Comparison of ENCODE assay signal across 8 mouse cellular contexts in genomic region chr9:124441681-124442532, GRCm38 (mm10). TPM values are rescaled to one million over a fixed set of nuclear protein-coding genes. Genes with fewer than 3 reads are reported as not detected.
DNase-seq lines count a peak whose midpoint lies in the region; ATAC-seq lines count a peak whose summit lies in the region.
"Had no signal": no experiment of that assay in that cellular context is flagged by ENCODE, and none has a peak within 500 bp of the region (broad histone marks: within the 10 kb centered on the region; RNA-seq: fewer than 3 reads in every experiment).

No protein-coding gene starts in this region.

- no peak overlapping the region for H3K9ac ChIP-seq in embryonic facial prominence, embryonic 11.5 days (replicated peaks; ENCODE audit: low read length)
- H3K9ac ChIP-seq in hindbrain, embryonic 14.5 days: no peak overlapping the region

- peaks cover 4% of the 10 kb centered on the region; the same call in 1 of the 2 replicates for H3K9me3 ChIP-seq in embryonic facial prominence, embryonic 11.5 days (replicated peaks; ENCODE audit: control insufficient read depth, low read length)
- peaks cover 31% of the 10 kb centered on the region for H3K9me3 ChIP-seq in hindbrain, embryonic 14.5 days (ENCODE audit: control insufficient read depth, low read length)

- no peak overlapping the region for H3K4me3 ChIP-seq in embryonic facial prominence, embryonic 11.5 days (ENCODE audit: low read depth, low read length)
- H3K4me3 ChIP-seq in hindbrain, embryonic 14.5 days (replicated peaks; ENCODE audit: low read length): no peak overlapping the region
- H3K4me3 ChIP-seq: erythroblast, embryonic 14.5 days had no signal

- peaks cover 17% of the 10 kb centered on the region for H3K36me3 ChIP-seq in embryonic facial prominence, embryonic 11.5 days (replicated peaks; ENCODE audit: control insufficient read depth, insufficient read depth, low read depth, low read length)
- peaks cover 36% of the 10 kb centered on the region for H3K36me3 ChIP-seq in hindbrain, embryonic 14.5 days (replicated peaks; ENCODE audit: control insufficient read depth, insufficient read depth)

- peak; percentile 9 for DNase-seq in retina, postnatal 1 day
- DNase-seq in retina, embryonic 14.5 days (ENCODE audit: low spot score): no peak
- DNase-seq in adrenal gland, adult 8-10 months: peak; percentile 22
- DNase-seq in embryonic facial prominence, embryonic 11.5 days (ENCODE audit: low spot score): no peak
- DNase-seq in hindbrain, embryonic 14.5 days (ENCODE audit: low spot score): no peak
- peak; percentile 27 for DNase-seq in left cerebral cortex, postnatal 4 days
- peak; percentile 61 for DNase-seq in right cerebral cortex, postnatal 4 days

- no peak overlapping the region for H3K4me2 ChIP-seq in embryonic facial prominence, embryonic 11.5 days (ENCODE audit: low read depth, low read length)
- H3K4me2 ChIP-seq in hindbrain, embryonic 14.5 days (replicated peaks): no peak overlapping the region

- H3K27me3 ChIP-seq in embryonic facial prominence, embryonic 11.5 days (ENCODE audit: control insufficient read depth, insufficient read depth, low read length): no peaks in the 10 kb centered on the region
- no peaks in the 10 kb centered on the region for H3K27me3 ChIP-seq in hindbrain, embryonic 14.5 days (ENCODE audit: control insufficient read depth, insufficient read depth, low read length)

- intact Hi-C loops in left cerebral cortex, postnatal 4 days (cut with DNase I): no loop called here

- H3K27ac ChIP-seq in embryonic facial prominence, embryonic 11.5 days (replicated peaks; ENCODE audit: low read depth, low read length): no peak overlapping the region
- H3K27ac ChIP-seq in hindbrain, embryonic 14.5 days: no peak overlapping the region

- WGBS in embryonic facial prominence, embryonic 11.5 days: 98% methylated on average over 45 of the region's 45 CpGs
- 98% methylated on average over 45 of the region's 45 CpGs for WGBS in hindbrain, embryonic 14.5 days

- H3K4me1 ChIP-seq in embryonic facial prominence, embryonic 11.5 days (ENCODE audit: control insufficient read depth, insufficient read depth, low read length): no peaks in the 10 kb centered on the region
- H3K4me1 ChIP-seq in hindbrain, embryonic 14.5 days (replicated peaks; ENCODE audit: control insufficient read depth, insufficient read depth, low read length): no peaks in the 10 kb centered on the region

- peak; percentile 41 for ATAC-seq in embryonic facial prominence, embryonic 11.5 days (replicated peaks; ENCODE audit: insufficient number of reproducible peaks, low FRiP score, low TSS enrichment, low read depth)
- ATAC-seq in hindbrain, embryonic 14.5 days (ENCODE audit: low FRiP score): 0 out of 2 replicates have a peak, but pooled peaks have one; percentile 32

RNA-seq across cellular contexts. Expression of gene Ppp2r3d, which starts 34.8 kb away (rescaled TPM):
- 100 to 1,000 TPM in 3 of 4 experiments, 10 to 100 TPM in 1; 98.3 to 182 (median 140) TPM for total RNA-seq in adrenal gland, adult 8-10 months (2022)
- polyA plus RNA-seq in embryonic facial prominence, embryonic 11.5 days (2014; fragmentation: Nextera tagmentation; extraction: Ambion mirVana): 60.1 and 81.1 TPM in 2 replicates
- polyA plus RNA-seq in hindbrain, embryonic 14.5 days (2014; fragmentation: Nextera tagmentation; extraction: Ambion mirVana): 150 and 154 TPM in 2 replicates
- 100 to 1,000 TPM; 123 to 127 TPM for total RNA-seq in left cerebral cortex, postnatal 4 days (2021)

RNA-seq across cellular contexts. Expression of gene Gm21836, which starts 51.7 kb away (rescaled TPM):
- total RNA-seq in adrenal gland, adult 8-10 months (2022): not detected
- not detected in 2 replicates for polyA plus RNA-seq in embryonic facial prominence, embryonic 11.5 days (2014; fragmentation: Nextera tagmentation; extraction: Ambion mirVana)
- polyA plus RNA-seq in hindbrain, embryonic 14.5 days (2014; fragmentation: Nextera tagmentation; extraction: Ambion mirVana): not detected in 2 replicates
- total RNA-seq in left cerebral cortex, postnatal 4 days (2021): not detected
- polyA plus RNA-seq: erythroblast, embryonic 14.5 days had no signal

Comparison
In these comparisons a context has a peak if more than half of its experiments do, and no peak if none do; other contexts are left out.
1. DNase-seq: peak in retina, postnatal 1 day (single experiment), adrenal gland, adult 8-10 months (single experiment), left cerebral cortex, postnatal 4 days (single experiment) and right cerebral cortex, postnatal 4 days (single experiment); none in retina, embryonic 14.5 days (single experiment), embryonic facial prominence, embryonic 11.5 days (single experiment) and hindbrain, embryonic 14.5 days (single experiment).